Mouse (Mus musculus) forebrain, embryonic 12.5 days (tissue): ENCODE measurements around the gene Smim9. TPM values are rescaled to one million over a fixed set of nuclear protein-coding genes. Genes with fewer than 3 reads are reported as not detected.
A peak's percentile ranks its signal among the peaks of the same experiment; 100 is the strongest.
"Not testable (repeated sequence)": the region's sequence is repeated elsewhere in the genome, so short reads cannot be mapped to it uniquely, and the experiment has no call there.

Experiments
- ATAC-seq: fragments of 200-750 bp; cut with Nextera tagmentation; 2 replicates; pipeline ENCODE4 v1.8.0; 2017; ENCODE audit warnings: moderate TSS enrichment; ENCODE audit not compliant: low FRiP score
- H3K27ac ChIP-seq: fragments of 300-500 bp; sonication (generic); 2 replicates; pipeline ENCODE4 v1.5.1; 2016; ENCODE audit warnings: mild to moderate bottlenecking
- H3K27me3 ChIP-seq: fragments of 300-500 bp; sonication (generic); 2 replicates; pipeline ENCODE4 v1.6.1; 2016; ENCODE audit warnings: mild to moderate bottlenecking
- H3K36me3 ChIP-seq: fragments of 300-500 bp; sonication (generic); replicated peaks from 2 replicates; pipeline ENCODE4 v1.6.1; 2016; ENCODE audit warnings: mild to moderate bottlenecking
- H3K4me1 ChIP-seq: fragments of 300-500 bp; sonication (generic); 2 replicates; pipeline ENCODE4 v1.6.1; 2016
- H3K4me2 ChIP-seq: fragments of 300-500 bp; sonication (generic); 2 replicates; pipeline ENCODE4 v1.6.1; 2016; ENCODE audit warnings: mild to moderate bottlenecking, moderate library complexity
- H3K4me3 ChIP-seq: fragments of 300-500 bp; sonication (generic); replicated peaks from 2 replicates; pipeline ENCODE4 v1.5.1; 2016; ENCODE audit warnings: mild to moderate bottlenecking
- H3K9ac ChIP-seq: fragments of 300-500 bp; sonication (generic); 2 replicates; pipeline ENCODE4 v1.6.1; 2016; ENCODE audit warnings: mild to moderate bottlenecking
- H3K9me3 ChIP-seq: fragments of 300-500 bp; sonication (generic); 2 replicates; pipeline ENCODE4 v1.6.1; 2016
- WGBS: fragments of 180-500 bp; shearing (Covaris S2); methylation state at CpG from one replicate; pipeline ENCODE4 v1.1.7; 2016; 5-methylcytosine and 5-hydroxymethylcytosine counted together
- polyA plus RNA-seq: library from polyadenylated mRNA; unstranded; fragments of >200 nt; fragmentation: Nextera tagmentation; extraction: Ambion mirVana; gene quantifications from 2 replicates; pipeline ENCODE4 v1.2.1, GENCODE M21; 2016

The Smim9 gene
- not detected in 2 replicates for polyA plus RNA-seq

DNA sequence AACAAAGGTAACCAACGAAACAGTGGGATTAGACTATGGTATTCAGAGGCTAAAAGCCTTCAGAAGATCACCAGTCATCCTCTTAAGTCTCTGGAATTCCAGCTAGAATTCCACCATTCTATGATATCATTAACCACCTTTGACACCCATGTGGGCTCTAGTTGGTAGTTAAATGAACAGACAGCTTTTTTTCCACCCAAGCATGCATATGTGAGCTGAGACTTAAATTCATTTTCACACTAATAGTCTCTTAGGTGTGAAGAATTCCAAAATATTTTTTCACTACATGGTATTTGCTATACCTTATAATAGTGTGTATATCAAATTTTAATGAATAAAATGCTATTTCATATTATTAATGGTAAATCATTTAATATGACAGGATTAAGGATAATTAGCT, at the start of gene Smim9:
Gene Smim9 (minus strand): TSS at position 101 of the 400 bp plus-strand sequence.
- Histone ChIP-seq H3K9ac (no peak within 1 kb of the TSS), H3K27ac (no peak within 1 kb of the TSS), H3K4me2 (no peak within 1 kb of the TSS), H3K4me1 (no peaks in the 10 kb centered on the region), H3K9me3 (no peaks in the 10 kb centered on the region), H3K36me3 (no peaks in the 10 kb centered on the region), H3K4me3 (no peak within 1 kb of the TSS), H3K27me3 (no peaks in the 10 kb centered on the region)
- WGBS, result 64% methylated on average over 1 of the region's 1 CpGs
- ATAC-seq, result no peak

GRCm38 (mm10) chrX:75155576-75156243, 7.9 kb downstream of the Smim9 start:
- Histone ChIP-seq H3K4me1 (no peaks in the 10 kb centered on the region), H3K4me3 (peak overlapping the region; percentile 44), H3K9ac (peak overlapping the region; percentile 55), H3K36me3 (no peaks in the 10 kb centered on the region), H3K27ac (no peak overlapping the region), H3K27me3 (no peaks in the 10 kb centered on the region), H3K9me3 (no peaks in the 10 kb centered on the region), H3K4me2 (peak overlapping the region; percentile 57)
- ATAC-seq, result peak; percentile 81
- WGBS, result 9% methylated on average over 18 of the region's 49 CpGs

DNA sequence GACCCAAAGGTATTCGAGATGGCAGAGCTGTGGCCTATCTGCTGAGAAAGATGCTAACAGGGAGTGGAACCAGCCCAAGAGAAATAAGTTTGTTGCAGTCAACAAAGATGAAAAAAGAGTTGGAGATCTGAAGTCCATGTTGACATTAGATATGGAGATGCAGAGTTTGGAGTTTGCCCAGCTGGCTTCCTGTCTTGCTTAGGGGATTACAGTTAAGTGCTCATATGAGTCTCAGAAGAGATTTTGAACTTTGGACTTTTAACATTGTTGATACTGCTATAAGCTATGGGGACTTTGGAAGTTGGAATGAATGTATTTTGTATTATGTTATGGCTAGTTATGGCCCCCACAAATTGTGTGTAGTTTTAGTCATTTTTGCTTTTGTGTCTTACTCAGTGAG, 11.3 kb downstream of the Smim9 start:
- Histone ChIP-seq H3K4me2 (no peak overlapping the region), H3K4me3 (no peak overlapping the region), H3K9ac (no peak overlapping the region), H3K4me1 (no peaks in the 10 kb centered on the region), H3K27ac (no peak overlapping the region), H3K27me3 (no peaks in the 10 kb centered on the region), H3K36me3 (no peaks in the 10 kb centered on the region), H3K9me3 (no peaks in the 10 kb centered on the region)
- 73% methylated on average over 1 of the region's 1 CpGs for WGBS
- no peak for ATAC-seq

- no peaks in the 10 kb centered on the region for H3K4me1 ChIP-seq
- 83% methylated on average over 2 of the region's 2 CpGs for WGBS
- H3K27me3 ChIP-seq, result no peaks in the 10 kb centered on the region
- no peak for ATAC-seq
- H3K9me3 ChIP-seq, result no peaks in the 10 kb centered on the region
- H3K36me3 ChIP-seq, result no peaks in the 10 kb centered on the region
- no peak overlapping the region for H3K4me3 ChIP-seq
- H3K4me2 ChIP-seq, result no peak overlapping the region
- H3K9ac ChIP-seq, result no peak overlapping the region
- no peak overlapping the region for H3K27ac ChIP-seq
These were observed 13.3 kb downstream of the Smim9 start for GRCm38 (mm10) chrX:75150304-75150703.

GRCm38 (mm10) chrX:75148414-75148813, 15.2 kb downstream of the Smim9 start:
- H3K4me2 ChIP-seq, result no peak overlapping the region
- H3K4me1 ChIP-seq, result no peaks in the 10 kb centered on the region
- H3K27ac ChIP-seq, result no peak overlapping the region
- H3K36me3 ChIP-seq, result no peaks in the 10 kb centered on the region
- H3K9ac ChIP-seq, result no peak overlapping the region
- no peaks in the 10 kb centered on the region for H3K9me3 ChIP-seq
- no peaks in the 10 kb centered on the region for H3K27me3 ChIP-seq
- WGBS, result 86% methylated on average over 4 of the region's 4 CpGs
- no peak overlapping the region for H3K4me3 ChIP-seq
- no peak for ATAC-seq

- peak; percentile 41; the same call in 1 of the 2 replicates for ATAC-seq
- H3K27ac ChIP-seq, H3K36me3 ChIP-seq, H3K4me1 ChIP-seq, H3K9me3 ChIP-seq, H3K27me3 ChIP-seq: not testable (repeated sequence)
- peak overlapping the region; percentile 56 for H3K4me2 ChIP-seq
- 13% methylated on average over 24 of the region's 42 CpGs for WGBS
- H3K9ac ChIP-seq, result peak overlapping the region; percentile 38; the same call in 1 of the 2 replicates
- peak overlapping the region; percentile 39 for H3K4me3 ChIP-seq
These were observed 20.4 kb downstream of the Smim9 start for GRCm38 (mm10) chrX:75143124-75143555.

- Histone ChIP-seq H3K36me3 (no peaks in the 10 kb centered on the region), H3K27ac (no peak overlapping the region), H3K9me3 (no peaks in the 10 kb centered on the region; the same call in 1 of the 2 replicates), H3K27me3 (no peaks in the 10 kb centered on the region), H3K4me1 (no peaks in the 10 kb centered on the region), H3K4me3 (no peak overlapping the region), H3K9ac (no peak overlapping the region), H3K4me2 (no peak overlapping the region)
- ATAC-seq, result no peak
- 92% methylated on average over 2 of the region's 2 CpGs for WGBS
These were observed 25.4 kb downstream of the Smim9 start for GRCm38 (mm10) chrX:75138182-75138581.

GRCm38 (mm10) chrX:75137729-75138128, 25.8 kb downstream of the Smim9 start:
- Histone ChIP-seq H3K4me2 (no peak overlapping the region), H3K4me3 (no peak overlapping the region), H3K36me3 (no peaks in the 10 kb centered on the region), H3K9ac (no peak overlapping the region), H3K27ac (no peak overlapping the region), H3K9me3 (no peaks in the 10 kb centered on the region; the same call in 1 of the 2 replicates), H3K27me3 (no peaks in the 10 kb centered on the region), H3K4me1 (no peaks in the 10 kb centered on the region)
- WGBS, result 81% methylated on average over 2 of the region's 2 CpGs
- ATAC-seq, result no peak

GRCm38 (mm10) chrX:75136938-75137337, 26.6 kb downstream of the Smim9 start:
- no peak for ATAC-seq
- Histone ChIP-seq H3K27me3 (no peaks in the 10 kb centered on the region), H3K4me3 (no peak overlapping the region), H3K4me1 (no peaks in the 10 kb centered on the region), H3K9me3 (no peaks in the 10 kb centered on the region; the same call in 1 of the 2 replicates), H3K4me2 (no peak overlapping the region), H3K9ac (no peak overlapping the region), H3K36me3 (no peaks in the 10 kb centered on the region), H3K27ac (no peak overlapping the region)

DNA sequence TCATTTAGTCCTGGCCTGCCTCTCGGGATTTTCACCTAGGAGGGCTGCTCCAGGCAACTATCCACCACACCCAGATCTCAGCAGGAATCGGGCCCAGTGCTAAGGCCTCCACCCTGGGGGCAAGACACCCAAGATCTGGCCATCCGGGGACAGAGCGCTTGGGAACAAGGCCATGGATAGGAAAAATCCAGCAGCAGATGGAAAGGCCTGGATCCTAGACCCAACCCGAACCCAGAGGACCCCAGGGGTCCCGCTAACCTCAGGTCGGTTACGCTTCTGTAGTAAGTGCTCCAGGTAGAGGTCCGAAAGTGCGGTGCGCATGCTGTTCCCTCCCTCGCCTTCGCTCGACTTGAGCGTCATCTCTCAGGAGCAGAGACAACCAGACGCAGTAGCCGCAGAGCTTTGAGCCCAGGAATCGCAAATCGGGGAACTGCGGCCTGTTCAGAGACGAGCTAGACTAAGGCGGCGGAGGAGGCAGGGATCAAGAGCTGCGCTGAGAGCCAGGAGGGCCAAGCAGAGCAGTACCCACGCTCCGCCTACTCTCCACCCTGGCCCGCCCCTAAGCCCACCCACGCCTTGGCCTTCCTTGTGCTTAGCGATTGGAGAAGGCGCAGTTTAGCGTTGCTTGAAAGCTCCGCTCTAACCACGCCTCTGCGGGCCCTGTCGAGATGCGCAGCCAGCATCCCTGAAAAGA, 33.0 kb downstream of the Smim9 start, which contains the start of gene Mpp1:
Gene Mpp1 (minus strand): TSS at position 550 of the 694 bp plus-strand sequence.
- Histone ChIP-seq H3K36me3 (no peaks in the 10 kb centered on the region), H3K4me1 (no peaks in the 10 kb centered on the region), H3K4me2 (peak within 1 kb of the TSS; percentile 58), H3K9me3 (no peaks in the 10 kb centered on the region), H3K4me3 (peak within 1 kb of the TSS; percentile 48), H3K27ac (no peak within 1 kb of the TSS), H3K9ac (peak within 1 kb of the TSS; percentile 61), H3K27me3 (no peaks in the 10 kb centered on the region)
- peak; percentile 100 for ATAC-seq
- WGBS, result 23% methylated on average over 36 of the region's 36 CpGs

- H3K4me2 ChIP-seq, result no peak overlapping the region
- no peak overlapping the region for H3K9ac ChIP-seq
- 83% methylated on average over 2 of the region's 2 CpGs for WGBS
- no peaks in the 10 kb centered on the region for H3K27me3 ChIP-seq
- ATAC-seq, result no peak
- H3K4me1 ChIP-seq, result no peaks in the 10 kb centered on the region
- H3K36me3 ChIP-seq, result no peaks in the 10 kb centered on the region
- H3K27ac ChIP-seq, result no peak overlapping the region
- no peak overlapping the region for H3K4me3 ChIP-seq
- H3K9me3 ChIP-seq, result no peaks in the 10 kb centered on the region
These were observed 34.1 kb downstream of the Smim9 start for GRCm38 (mm10) chrX:75129474-75129873.

DNA sequence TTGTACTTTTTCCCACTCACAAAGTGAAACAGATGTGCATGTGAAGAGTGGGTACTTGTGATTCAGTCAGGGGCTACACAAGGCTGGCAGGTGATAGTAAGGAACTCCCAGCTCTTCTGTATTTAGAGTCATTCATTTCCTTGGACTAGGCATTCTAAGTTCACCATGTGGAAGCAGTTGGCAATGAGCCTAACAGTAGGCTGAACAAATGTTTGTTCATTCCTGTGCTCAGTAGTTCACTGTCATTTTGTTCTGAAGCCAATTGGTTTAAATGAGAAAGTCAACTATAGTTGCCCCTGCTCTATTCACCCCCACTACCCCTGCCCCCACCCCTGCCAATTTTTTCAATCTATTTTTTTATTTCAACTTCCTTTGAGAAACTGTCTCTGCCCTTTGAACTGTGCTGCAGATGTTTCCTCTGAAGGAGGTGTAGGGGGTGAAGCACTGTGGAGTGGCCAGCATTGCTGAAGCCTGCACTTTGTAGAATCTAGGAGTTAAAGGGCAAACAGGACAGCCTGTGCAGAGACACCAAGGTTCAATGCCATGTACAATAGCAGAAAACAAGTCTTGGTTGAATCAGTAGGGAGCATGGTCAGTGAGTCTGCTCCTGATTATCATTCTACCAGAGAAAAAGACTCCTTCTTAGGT, 35.1 kb downstream of the Smim9 start:
- Histone ChIP-seq H3K27me3 (no peaks in the 10 kb centered on the region), H3K4me2 (no peak overlapping the region), H3K4me1 (no peaks in the 10 kb centered on the region), H3K36me3 (no peaks in the 10 kb centered on the region), H3K4me3 (no peak overlapping the region), H3K9ac (no peak overlapping the region), H3K27ac (no peak overlapping the region), H3K9me3 (no peaks in the 10 kb centered on the region)
- ATAC-seq, result no peak
